Mouse (Mus musculus) lung, postnatal 0 days (tissue): ENCODE data around the gene Fam89b. TPM values are rescaled to one million over a fixed set of nuclear protein-coding genes. Genes with fewer than 3 reads are reported as not detected.

Source experiments
- ATAC-seq: fragments of 200-750 bp; cut with Nextera tagmentation; 2 replicates; pipeline ENCODE4 v1.8.0; 2017; ENCODE audit warnings: moderate library complexity
- DNase-seq: peaks from one replicate; pipeline ENCODE4 v3.0.0-alpha.2; 2016; ENCODE audit warnings: low spot score
- H3K27ac ChIP-seq: fragments of 300-500 bp; sonication (generic); 2 replicates; pipeline ENCODE4 v1.5.1; 2014; ENCODE audit warnings: antibody characterized with exemption, mild to moderate bottlenecking, low read length, mixed read lengths
- H3K27me3 ChIP-seq: fragments of 300-500 bp; sonication (generic); replicated peaks from 2 replicates; pipeline ENCODE4 v1.6.1; 2014; ENCODE audit warnings: low read length, mixed read lengths; ENCODE audit not compliant: insufficient read depth
- H3K36me3 ChIP-seq: fragments of 300-500 bp; sonication (generic); 2 replicates; pipeline ENCODE4 v1.6.1; 2014; ENCODE audit warnings: low read length, mixed read lengths; ENCODE audit not compliant: insufficient read depth
- H3K4me1 ChIP-seq: fragments of 300-500 bp; sonication (generic); 2 replicates; pipeline ENCODE4 v1.6.1; 2014; ENCODE audit warnings: antibody characterized with exemption, low read depth, low read length, mixed read lengths; ENCODE audit not compliant: insufficient read depth
- H3K4me2 ChIP-seq: fragments of 300-500 bp; sonication (generic); replicated peaks from 2 replicates; pipeline ENCODE4 v1.6.1; 2014; ENCODE audit warnings: low read depth, mild to moderate bottlenecking, low read length, moderate library complexity, mixed read lengths
- H3K4me3 ChIP-seq: fragments of 300-500 bp; sonication (generic); 2 replicates; pipeline ENCODE4 v1.5.1; 2014; ENCODE audit warnings: low read depth, low read length
- H3K9ac ChIP-seq: fragments of 300-500 bp; sonication (generic); replicated peaks from 2 replicates; pipeline ENCODE4 v1.6.1; 2014; ENCODE audit warnings: low read depth, mild to moderate bottlenecking
- H3K9me3 ChIP-seq: fragments of 300-500 bp; sonication (generic); 2 replicates; pipeline ENCODE4 v1.6.1; 2016; ENCODE audit warnings: low read length, mixed read lengths
- CTCF ChIP-seq: IDR thresholded peaks from 2 replicates; pipeline ENCODE4 v1.5.1; 2016; ENCODE audit warnings: antibody characterized with exemption, mild to moderate bottlenecking
- EP300 ChIP-seq: IDR thresholded peaks from 2 replicates; pipeline ENCODE4 v1.6.1; 2016; ENCODE audit warnings: antibody characterized with exemption, mild to moderate bottlenecking, control low read depth
- WGBS: fragments of 180-500 bp; shearing (Covaris S2); extraction: QIAGEN DNeasy Blood & Tissue Kit; methylation state at CpG from one replicate; pipeline ENCODE4 v1.1.7; 2014; 5-methylcytosine and 5-hydroxymethylcytosine counted together
- microRNA-seq: library from miRNA; unstranded; fragments of <30 nt; microRNA quantifications from one replicate; pipeline ENCODE4, GENCODE M21; 2016
- polyA plus RNA-seq: library from polyadenylated mRNA; unstranded; fragments of >200 nt; fragmentation: Nextera tagmentation; extraction: Ambion mirVana; gene quantifications from 2 replicates; pipeline ENCODE4 v1.2.1, GENCODE M21; 2015

The Fam89b gene
- polyA plus RNA-seq, 1 experiment from 2014 or later = 126 TPM

DNA sequence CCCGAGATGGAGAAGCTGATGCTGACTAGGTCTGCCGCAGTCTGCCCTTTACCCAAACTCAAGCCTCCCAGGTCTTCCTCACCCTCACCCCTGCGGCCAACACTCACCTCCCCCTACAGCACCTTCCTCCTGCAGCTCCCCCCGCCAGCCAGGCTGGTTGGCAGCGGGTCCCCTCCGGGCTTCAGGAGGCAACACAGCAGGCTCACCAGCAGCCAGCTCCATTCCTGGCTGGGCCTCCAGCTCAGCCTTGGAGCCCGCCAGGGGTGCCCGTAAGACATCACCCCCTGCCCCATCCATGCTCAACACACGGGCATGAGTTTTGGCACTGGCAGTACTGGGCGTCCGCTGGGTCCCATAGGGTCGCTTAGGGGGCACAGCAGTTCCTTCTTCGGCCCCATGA, 44.5 kb downstream of the Fam89b start:
- no peak for DNase-seq
- Histone ChIP-seq H3K27ac (no peak overlapping the region), H3K27me3 (no peaks in the 10 kb centered on the region), H3K4me1 (peaks cover 6% of the 10 kb centered on the region; the same call in 1 of the 2 replicates), H3K9me3 (no peaks in the 10 kb centered on the region), H3K4me2 (no peak overlapping the region), H3K9ac (no peak overlapping the region), H3K36me3 (peaks cover 34% of the 10 kb centered on the region), H3K4me3 (no peak overlapping the region)
- no peak for TF ChIP-seq CTCF
- TF ChIP-seq EP300 = no peak
- WGBS = 93% methylated on average over 12 of the region's 13 CpGs
- ATAC-seq = no peak

DNA sequence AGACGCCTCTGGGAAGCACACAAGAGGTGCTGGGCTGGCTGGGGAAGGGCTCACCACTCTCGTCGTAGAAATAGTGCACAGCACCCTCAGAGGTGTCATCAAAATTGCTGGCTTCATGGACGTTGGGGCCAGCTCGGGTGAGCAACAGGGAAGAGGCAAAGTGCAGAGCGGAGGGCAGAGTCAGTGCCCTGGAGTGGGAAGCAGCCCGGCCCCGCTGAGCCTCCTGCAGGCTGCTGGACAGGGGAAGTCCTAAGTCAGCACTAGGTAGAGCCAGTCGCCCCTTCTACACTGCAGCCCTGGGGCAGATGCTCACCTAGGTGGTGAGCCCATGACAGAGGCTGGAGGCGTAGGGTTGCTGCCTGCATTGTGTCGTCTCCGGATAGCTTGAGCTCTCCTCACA, 45.2 kb downstream of the Fam89b start:
- no peak overlapping the region for H3K4me2 ChIP-seq
- H3K36me3 ChIP-seq = peaks cover 39% of the 10 kb centered on the region
- peaks cover 6% of the 10 kb centered on the region; the same call in 1 of the 2 replicates for H3K4me1 ChIP-seq
- H3K4me3 ChIP-seq = no peak overlapping the region
- no peak overlapping the region for H3K9ac ChIP-seq
- no peak overlapping the region for H3K27ac ChIP-seq
- no peaks in the 10 kb centered on the region for H3K27me3 ChIP-seq
- DNase-seq (peak; percentile 21), ATAC-seq (no peak)
- no peaks in the 10 kb centered on the region for H3K9me3 ChIP-seq
- WGBS = 89% methylated on average over 12 of the region's 12 CpGs
- TF ChIP-seq CTCF (no peak), EP300 (no peak)

DNA sequence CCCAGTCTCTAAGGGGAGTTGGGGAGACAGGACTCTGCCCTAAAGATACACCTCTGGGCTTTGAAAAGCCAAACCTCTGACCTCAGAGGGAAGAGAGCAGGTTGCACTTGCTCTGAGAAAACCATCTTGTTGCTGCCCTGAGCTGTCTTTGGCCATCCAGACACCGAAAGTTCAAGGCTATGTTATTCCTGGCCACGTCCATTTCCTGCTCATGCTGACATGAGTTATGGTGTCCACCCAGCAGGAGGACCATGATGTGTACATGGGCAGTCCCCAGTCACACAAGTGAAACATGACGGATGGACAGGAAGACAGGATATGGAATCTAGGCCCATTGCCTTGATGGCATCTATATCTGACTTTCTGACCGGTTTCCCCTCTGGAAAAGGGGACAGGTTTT, 49.0 kb downstream of the Fam89b start:
- DNase-seq (peak; percentile 10), ATAC-seq (peak; percentile 63)
- H3K4me1 ChIP-seq = no peaks in the 10 kb centered on the region
- H3K36me3 ChIP-seq = peaks cover 53% of the 10 kb centered on the region
- no peaks in the 10 kb centered on the region for H3K27me3 ChIP-seq
- H3K9me3 ChIP-seq = no peaks in the 10 kb centered on the region
- WGBS = 66% methylated on average over 4 of the region's 4 CpGs
- no peak overlapping the region for H3K4me3 ChIP-seq
- H3K4me2 ChIP-seq = no peak overlapping the region
- TF ChIP-seq CTCF (no peak), EP300 (no peak)
- no peak overlapping the region for H3K9ac ChIP-seq
- no peak overlapping the region for H3K27ac ChIP-seq

Small RNAs within 50 kb of the gene (microRNA-seq; reads per million reads assigned to microRNA genes)
- not detected for gene Mir6987

Other genes with a start within 250 kb of the Fam89b start
- 46.7 and 50.2 TPM in 2 replicates for gene Mus81, start 241.3 kb downstream of the Fam89b start, polyA plus RNA-seq
- gene Cfl1, start 239.2 kb downstream of the Fam89b start, polyA plus RNA-seq = 1,591 and 1,653 TPM in 2 replicates
- not detected in 2 replicates for gene 1700020D05Rik, start 225.9 kb downstream of the Fam89b start, polyA plus RNA-seq
- gene Snx32, start 219.1 kb downstream of the Fam89b start, polyA plus RNA-seq = 3.6 and 3.7 TPM in 2 replicates
- 2.1 and 2.2 TPM in 2 replicates for gene Ovol1, start 169.0 kb downstream of the Fam89b start, polyA plus RNA-seq
- gene Ap5b1, start 161.6 kb downstream of the Fam89b start, polyA plus RNA-seq = 3.9 and 4.3 TPM in 2 replicates
- gene Rnaseh2c, start 127.8 kb downstream of the Fam89b start, polyA plus RNA-seq = 59.6 and 68.5 TPM in 2 replicates
- gene Kat5, start 119.4 kb downstream of the Fam89b start, polyA plus RNA-seq = 51.1 and 51.9 TPM in 2 replicates
- gene Rela, start 92.2 kb downstream of the Fam89b start, polyA plus RNA-seq = 50.1 and 51.5 TPM in 2 replicates
- 32.6 and 38.2 TPM in 2 replicates for gene Sipa1, start 65.9 kb downstream of the Fam89b start, polyA plus RNA-seq
- gene Map3k11, start 40.9 kb downstream of the Fam89b start, polyA plus RNA-seq = 36.8 and 36.9 TPM in 2 replicates
- gene Pcnx3, start 40.7 kb downstream of the Fam89b start, polyA plus RNA-seq = 11.3 and 12.9 TPM in 2 replicates
- 0.87 and 1.3 TPM in 2 replicates for gene Kcnk7, start 25.3 kb downstream of the Fam89b start, polyA plus RNA-seq
- gene Ehbp1l1, start 3.3 kb downstream of the Fam89b start, polyA plus RNA-seq = 19.3 and 21.6 TPM in 2 replicates
- gene Ltbp3, start 11.3 kb upstream of the Fam89b start, polyA plus RNA-seq = 51.9 and 59.6 TPM in 2 replicates
- gene Scyl1, start 41.8 kb upstream of the Fam89b start, polyA plus RNA-seq = 64.6 TPM in 2 replicates
- gene Frmd8, start 145.6 kb upstream of the Fam89b start, polyA plus RNA-seq = 33.9 and 35.1 TPM in 2 replicates
- gene Slc25a45, start 148.2 kb upstream of the Fam89b start, polyA plus RNA-seq = 8.4 and 10.2 TPM in 2 replicates
- 1.3 and 1.5 TPM in 2 replicates for gene Tigd3, start 164.5 kb upstream of the Fam89b start, polyA plus RNA-seq
- 77.7 and 78.0 TPM in 2 replicates for gene Dpf2, start 183.4 kb upstream of the Fam89b start, polyA plus RNA-seq
- gene Cdc42ep2, start 195.2 kb upstream of the Fam89b start, polyA plus RNA-seq = 21.3 and 23.2 TPM in 2 replicates
- 16.6 and 20.7 TPM in 2 replicates for gene Pola2, start 234.5 kb upstream of the Fam89b start, polyA plus RNA-seq